Mouse (Mus musculus) midbrain, embryonic 10.5 days (tissue): ENCODE results near the gene Etnk1. TPM values are rescaled to one million over a fixed set of nuclear protein-coding genes. Genes with fewer than 3 reads are reported as not detected.

ENCODE experiments used
- DNase-seq: peaks from one replicate; pipeline ENCODE4 v3.0.0-alpha.2; 2017; ENCODE audit warnings: low spot score
- H3K27ac ChIP-seq: fragments of 300-500 bp; sonication (generic); replicated peaks from 2 replicates; pipeline ENCODE4 v1.5.1; 2016; ENCODE audit warnings: mild to moderate bottlenecking
- H3K27me3 ChIP-seq: fragments of 300-500 bp; sonication (generic); 2 replicates; pipeline ENCODE4 v1.6.1; 2016; ENCODE audit warnings: low read depth, mild to moderate bottlenecking; ENCODE audit not compliant: poor library complexity, severe bottlenecking
- H3K36me3 ChIP-seq: fragments of 300-500 bp; sonication (generic); 2 replicates; pipeline ENCODE4 v1.6.1; 2016; ENCODE audit warnings: mild to moderate bottlenecking, moderate library complexity
- H3K4me1 ChIP-seq: fragments of 300-500 bp; sonication (generic); 2 replicates; pipeline ENCODE4 v1.6.1; 2016
- H3K4me3 ChIP-seq: fragments of 300-500 bp; sonication (generic); 2 replicates; pipeline ENCODE4 v1.5.1; 2016; ENCODE audit warnings: mild to moderate bottlenecking, moderate library complexity
- H3K9me3 ChIP-seq: fragments of 300-500 bp; sonication (generic); replicated peaks from 2 replicates; pipeline ENCODE4 v1.6.1; 2016; ENCODE audit warnings: mild to moderate bottlenecking
- WGBS: fragments of 180-500 bp; shearing (Covaris S2); methylation state at CpG from one replicate; pipeline ENCODE4 v1.1.7; 2016; 5-methylcytosine and 5-hydroxymethylcytosine counted together
- polyA plus RNA-seq: library from polyadenylated mRNA; unstranded; fragments of >200 nt; fragmentation: Nextera tagmentation; extraction: Ambion mirVana; gene quantifications from 2 replicates; pipeline ENCODE4 v1.2.1, GENCODE M21; 2016

Etnk1 gene
- polyA plus RNA-seq, 1 experiment from 2014 or later: 21.0 TPM

DNA sequence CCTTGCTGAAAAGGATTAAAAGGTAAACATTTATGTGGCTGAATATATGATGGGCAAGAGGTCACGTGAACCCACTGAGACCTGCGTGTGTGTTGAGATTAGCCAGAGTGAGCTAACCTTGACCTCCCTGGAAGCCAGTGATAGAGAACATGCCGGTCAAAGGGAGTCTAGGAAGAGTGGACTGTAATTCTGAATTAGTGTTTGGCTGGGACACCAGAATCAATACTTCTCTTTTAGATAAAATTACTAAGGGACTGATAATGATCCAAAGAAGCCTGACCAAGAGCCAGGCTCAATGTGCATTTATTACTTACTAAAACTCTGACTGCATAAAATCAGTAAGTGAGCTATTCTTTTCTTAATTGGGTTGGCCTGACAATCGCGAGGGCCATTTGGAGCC is 76.2 kb downstream of the Etnk1 start:
- Histone ChIP-seq H3K4me1 (no peaks in the 10 kb centered on the region), H3K4me3 (no peak overlapping the region), H3K27ac (no peak overlapping the region), H3K36me3 (no peaks in the 10 kb centered on the region), H3K9me3 (no peaks in the 10 kb centered on the region), H3K27me3 (no peaks in the 10 kb centered on the region)
- DNase-seq: no peak
- WGBS: 91% methylated on average over 5 of the region's 5 CpGs

DNA sequence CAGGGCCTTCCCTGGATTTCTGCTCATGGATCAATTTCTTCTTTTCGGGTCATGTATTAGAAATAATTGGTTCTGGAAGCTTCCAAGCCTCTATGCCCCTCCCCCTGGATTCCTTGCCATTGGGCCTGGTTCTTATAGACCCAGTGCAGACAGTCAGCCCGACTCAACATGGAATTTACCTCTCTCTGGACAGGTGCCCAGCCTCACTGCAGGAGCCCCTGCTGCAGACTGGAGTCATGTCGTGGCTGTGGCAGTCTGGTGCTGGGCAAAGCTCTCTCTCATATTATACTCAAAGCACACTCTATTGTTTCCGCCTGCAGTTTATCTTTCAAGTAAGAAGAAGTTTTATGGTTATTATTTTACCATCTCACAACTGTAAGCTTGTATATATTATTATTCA is 90.9 kb downstream of the Etnk1 start:
- Histone ChIP-seq H3K27ac (no peak overlapping the region), H3K4me1 (peaks cover 39% of the 10 kb centered on the region)
- WGBS: 88% methylated on average over 4 of the region's 4 CpGs

GRCm38 (mm10) chr6:143259169-143259629 is 92.2 kb downstream of the Etnk1 start:
- Histone ChIP-seq H3K9me3 (no peaks in the 10 kb centered on the region), H3K4me3 (peak overlapping the region; percentile 18; the same call in 1 of the 2 replicates), H3K27me3 (peaks cover 7% of the 10 kb centered on the region; the same call in 1 of the 2 replicates), H3K4me1 (peaks cover 39% of the 10 kb centered on the region), H3K36me3 (no peaks in the 10 kb centered on the region), H3K27ac (peak overlapping the region; percentile 59; the same call in 1 of the 2 replicates)
- 55% methylated on average over 17 of the region's 17 CpGs for WGBS
- peak; percentile 29 for DNase-seq

More for the DNA sequence above, 90.9 kb downstream of the Etnk1 start:
- Histone ChIP-seq H3K9me3 (no peaks in the 10 kb centered on the region), H3K36me3 (no peaks in the 10 kb centered on the region), H3K4me3 (no peak overlapping the region), H3K27me3 (peaks cover 7% of the 10 kb centered on the region; the same call in 1 of the 2 replicates)
- DNase-seq: no peak

DNA sequence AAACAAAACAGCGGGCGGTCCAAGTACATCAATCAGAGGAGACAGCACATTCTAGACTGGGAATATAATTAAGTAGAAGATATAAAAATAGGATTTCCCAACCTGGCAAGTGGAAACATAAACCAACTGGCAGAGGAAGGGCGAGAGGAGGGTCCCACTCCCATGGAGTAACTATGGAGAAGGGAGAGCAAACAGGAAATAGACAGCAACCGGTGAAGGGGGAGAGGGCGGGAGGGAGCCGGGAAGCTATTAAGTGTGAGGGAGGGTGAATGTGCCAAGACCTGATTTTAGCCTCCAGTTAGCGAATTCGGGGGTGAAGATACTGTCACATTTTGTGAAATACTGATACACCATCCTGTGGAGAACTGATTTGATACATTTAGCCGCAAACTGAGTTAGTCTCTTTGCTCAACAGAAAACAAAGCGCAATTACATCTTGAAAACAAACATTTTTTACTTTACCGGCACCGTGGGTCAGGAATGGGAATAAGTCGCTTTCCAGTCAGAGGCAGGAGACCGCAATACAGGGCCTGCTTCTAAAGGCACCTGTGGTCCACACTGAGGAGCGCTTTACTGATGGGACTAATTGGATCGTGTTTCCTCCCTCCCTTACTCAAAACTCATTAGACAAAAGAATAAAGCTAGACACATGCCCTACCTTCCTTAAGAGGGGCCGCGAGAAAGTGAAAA is 93.0 kb downstream of the Etnk1 start:
- Histone ChIP-seq H3K4me1 (peaks cover 39% of the 10 kb centered on the region), H3K9me3 (no peaks in the 10 kb centered on the region), H3K36me3 (no peaks in the 10 kb centered on the region), H3K27me3 (peaks cover 7% of the 10 kb centered on the region; the same call in 1 of the 2 replicates), H3K4me3 (no peak overlapping the region), H3K27ac (no peak overlapping the region; the same call in 1 of the 2 replicates)
- 74% methylated on average over 18 of the region's 18 CpGs for WGBS
- DNase-seq: no peak

- Histone ChIP-seq H3K27me3 (peaks cover 7% of the 10 kb centered on the region; the same call in 1 of the 2 replicates), H3K36me3 (no peaks in the 10 kb centered on the region), H3K9me3 (no peaks in the 10 kb centered on the region), H3K4me1 (peaks cover 39% of the 10 kb centered on the region), H3K27ac (no peak overlapping the region; the same call in 1 of the 2 replicates), H3K4me3 (no peak overlapping the region)
- 75% methylated on average over 14 of the region's 14 CpGs for WGBS
- no peak for DNase-seq
Observed at GRCm38 (mm10) chr6:143260560-143261288, 93.7 kb downstream of the Etnk1 start.

- Histone ChIP-seq H3K36me3 (no peaks in the 10 kb centered on the region), H3K27me3 (peaks cover 7% of the 10 kb centered on the region; the same call in 1 of the 2 replicates), H3K27ac (no peak overlapping the region; the same call in 1 of the 2 replicates), H3K4me1 (peaks cover 39% of the 10 kb centered on the region), H3K4me3 (no peak overlapping the region), H3K9me3 (no peaks in the 10 kb centered on the region)
- DNase-seq: no peak
- 67% methylated on average over 8 of the region's 8 CpGs for WGBS
Observed at GRCm38 (mm10) chr6:143261289-143261665, 94.3 kb downstream of the Etnk1 start.

- no peak overlapping the region for H3K27ac ChIP-seq
- no peaks in the 10 kb centered on the region for H3K36me3 ChIP-seq
- peaks cover 12% of the 10 kb centered on the region for H3K4me1 ChIP-seq
- no peaks in the 10 kb centered on the region for H3K9me3 ChIP-seq
- no peak overlapping the region for H3K4me3 ChIP-seq
- WGBS: 94% methylated on average over 10 of the region's 10 CpGs
- no peaks in the 10 kb centered on the region for H3K27me3 ChIP-seq
- DNase-seq: no peak
Observed at GRCm38 (mm10) chr6:143265482-143265881, 98.5 kb downstream of the Etnk1 start.

DNA sequence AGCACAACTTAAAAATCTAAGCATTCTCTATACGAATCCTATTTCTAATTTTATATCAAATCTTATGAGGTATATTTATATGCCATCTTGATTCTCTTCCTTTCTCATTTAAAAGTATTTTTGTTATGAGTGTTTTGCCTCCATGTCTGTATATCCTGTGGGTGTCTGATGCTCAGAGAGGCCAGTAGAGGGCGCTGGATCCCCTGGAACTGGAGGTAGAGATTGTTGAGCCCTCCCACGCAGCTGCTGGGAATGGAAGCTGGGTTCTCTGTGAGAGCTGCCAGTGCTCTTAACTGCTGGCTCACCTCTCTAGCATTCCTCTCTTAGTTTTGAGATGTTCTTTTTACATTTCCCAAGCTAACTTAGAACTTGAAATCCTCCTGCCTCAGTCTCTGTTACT is 112.2 kb downstream of the Etnk1 start:
- no peak overlapping the region for H3K4me3 ChIP-seq
- H3K9me3 ChIP-seq: no peaks in the 10 kb centered on the region
- no peak for DNase-seq
- no peaks in the 10 kb centered on the region for H3K27me3 ChIP-seq
- WGBS: 56% methylated on average over 3 of the region's 3 CpGs
- H3K27ac ChIP-seq: no peak overlapping the region
- no peaks in the 10 kb centered on the region for H3K36me3 ChIP-seq
- H3K4me1 ChIP-seq: no peaks in the 10 kb centered on the region

Other genes with a start within 250 kb of the Etnk1 start
- 3.2 and 3.9 TPM in 2 replicates for gene St8sia1, start 202.8 kb upstream of the Etnk1 start, polyA plus RNA-seq
- gene C2cd5, start 67.1 kb upstream of the Etnk1 start, polyA plus RNA-seq: 35.8 and 40.8 TPM in 2 replicates